Mouse (Mus musculus) embryonic fibroblast, embryonic 13.5 days (primary cell): ENCODE measurements around the gene C1qtnf1.

Source experiments
- CTCF ChIP-seq: IDR thresholded peaks from 2 replicates; pipeline ENCODE4 v1.5.1; 2011; ENCODE audit warnings: mild to moderate bottlenecking, control low read depth, low read length, moderate library complexity, borderline replicate concordance; ENCODE audit not compliant: insufficient read depth
- POLR2A ChIP-seq: IDR thresholded peaks from 2 replicates; pipeline ENCODE4 v1.6.1; 2011; ENCODE audit warnings: low read depth, mild to moderate bottlenecking, control low read depth, low read length, moderate library complexity

DNA sequence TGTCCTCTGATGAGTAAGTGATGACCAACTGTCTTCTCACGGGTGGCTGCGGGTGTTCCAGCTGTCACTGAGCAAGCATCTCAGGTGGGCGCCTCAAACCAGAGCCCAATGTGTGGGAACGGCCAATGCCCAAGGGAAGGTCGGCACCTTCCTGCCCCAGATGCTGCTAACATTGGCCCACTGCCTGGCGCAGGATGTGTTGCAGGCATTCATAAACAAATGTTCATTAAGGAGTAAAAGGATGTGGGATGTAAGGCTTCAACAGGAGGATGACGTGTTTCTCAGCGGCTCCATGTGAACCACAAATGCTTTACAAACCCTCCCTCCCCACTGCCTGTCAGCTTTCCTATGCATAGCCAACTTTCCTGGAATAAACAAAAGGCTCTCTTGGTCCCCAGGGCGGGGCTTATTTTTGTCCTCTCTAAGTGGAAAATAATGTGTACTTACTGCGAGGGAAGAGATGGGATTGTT is 5.4 kb downstream of the C1qtnf1 start:
- no peak for TF ChIP-seq CTCF
- no peak for TF ChIP-seq POLR2A
